ENCODE assay signal across 8 mouse cellular contexts in the genomic region with DNA sequence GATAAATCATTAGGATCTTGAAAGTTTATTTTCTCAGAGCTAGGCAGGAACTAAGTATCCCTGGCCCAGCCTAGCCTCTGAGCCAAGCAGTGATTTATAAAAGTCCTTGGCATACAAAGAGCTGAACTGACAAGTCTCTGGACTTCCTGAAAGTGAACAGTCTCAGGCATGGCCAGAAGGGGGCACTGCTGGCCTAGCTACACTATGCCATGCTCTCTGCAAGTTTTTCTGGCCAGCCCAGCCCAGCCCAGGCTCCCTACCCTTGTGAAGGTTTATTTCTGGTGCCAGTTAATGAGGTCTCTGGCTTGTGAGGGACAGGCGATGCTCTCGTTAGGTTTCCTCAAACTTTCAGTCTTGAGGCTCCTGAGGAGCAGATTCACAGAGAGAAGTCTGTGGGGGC.
A peak's percentile ranks its signal among the peaks of the same experiment; 100 is the strongest.
DNase-seq lines count a peak whose midpoint lies in the region; ATAC-seq and TF ChIP-seq lines count a peak whose summit lies in the region.

No protein-coding gene starts in this region.

- 31% methylated on average over 2 of the region's 2 CpGs for WGBS in forebrain, embryonic 10.5 days
- 17% methylated on average over 2 of the region's 2 CpGs for WGBS in forebrain, embryonic 12.5 days
- 46% methylated on average over 2 of the region's 2 CpGs for WGBS in intestine, postnatal 0 days
- 30% methylated on average over 2 of the region's 2 CpGs for WGBS in midbrain, embryonic 14.5 days

- no peaks in the 10 kb centered on the region for H3K9me3 ChIP-seq in forebrain, embryonic 10.5 days
- H3K9me3 ChIP-seq in forebrain, embryonic 12.5 days = no peaks in the 10 kb centered on the region
- no peaks in the 10 kb centered on the region for H3K9me3 ChIP-seq in intestine, postnatal 0 days (ENCODE audit: control insufficient read depth)
- H3K9me3 ChIP-seq in midbrain, embryonic 14.5 days (ENCODE audit: control insufficient read depth, low read length) = no peaks in the 10 kb centered on the region

- intact Hi-C loops in left cerebral cortex, postnatal 25 days (cut with DNase I) = loop anchor here (1.0 to 5.0 kb wide), 2 partner anchors 67 to 420 kb away; no protein-coding TSS in a partner anchor

- H3K4me2 ChIP-seq in forebrain, embryonic 12.5 days = no peak overlapping the region
- H3K4me2 ChIP-seq in intestine, postnatal 0 days (replicated peaks; ENCODE audit: low read depth) = no peak overlapping the region
- no peak overlapping the region for H3K4me2 ChIP-seq in midbrain, embryonic 14.5 days (ENCODE audit: low read length)

- 0 out of 2 replicates have a peak overlapping the region, but pooled peaks have one; percentile 21 for H3K27ac ChIP-seq in forebrain, embryonic 10.5 days
- H3K27ac ChIP-seq in forebrain, embryonic 12.5 days = no peak overlapping the region
- H3K27ac ChIP-seq in intestine, postnatal 0 days (ENCODE audit: low read depth, low read length) = no peak overlapping the region; the same call in 1 of the 2 replicates
- H3K27ac ChIP-seq in midbrain, embryonic 14.5 days (replicated peaks; ENCODE audit: low read depth, low read length) = no peak overlapping the region

- H3K27me3 ChIP-seq in forebrain, embryonic 10.5 days (ENCODE audit: poor library complexity, severe bottlenecking) = no peaks in the 10 kb centered on the region
- no peaks in the 10 kb centered on the region for H3K27me3 ChIP-seq in forebrain, embryonic 12.5 days
- no peaks in the 10 kb centered on the region for H3K27me3 ChIP-seq in intestine, postnatal 0 days (replicated peaks; ENCODE audit: control insufficient read depth, insufficient read depth, low read length)
- no peaks in the 10 kb centered on the region for H3K27me3 ChIP-seq in midbrain, embryonic 14.5 days (ENCODE audit: control insufficient read depth, insufficient read depth, low read length)

- H3K9ac ChIP-seq in forebrain, embryonic 12.5 days = no peak overlapping the region
- H3K9ac ChIP-seq in intestine, postnatal 0 days (ENCODE audit: low read depth, low read length) = no peak overlapping the region
- no peak overlapping the region for H3K9ac ChIP-seq in midbrain, embryonic 14.5 days (replicated peaks; ENCODE audit: low read length)

- no peak overlapping the region for H3K4me3 ChIP-seq in forebrain, embryonic 10.5 days
- no peak overlapping the region for H3K4me3 ChIP-seq in forebrain, embryonic 12.5 days (replicated peaks)
- no peak overlapping the region for H3K4me3 ChIP-seq in intestine, postnatal 0 days (ENCODE audit: low read depth, low read length)
- no peak overlapping the region for H3K4me3 ChIP-seq in midbrain, embryonic 14.5 days (replicated peaks; ENCODE audit: low read depth, low read length)

- DNase-seq in forebrain, embryonic 10.5 days (ENCODE audit: extremely low spot score, low spot score) = peak; percentile 76
- DNase-seq in embryo, embryonic 10 days (ENCODE audit: low spot score) = peak; percentile 94
- peak; percentile 87 to 92 for DNase-seq in left cerebral cortex, postnatal 25 days (ENCODE audit: low spot score in 2 of 2)
- peak; percentile 82 for DNase-seq in midbrain, embryonic 14.5 days
- DNase-seq in spleen, postnatal 36 days (ENCODE audit: low spot score in 2 of 2) = peak; percentile 66 to 70

- H3K36me3 ChIP-seq in forebrain, embryonic 10.5 days (replicated peaks) = peaks cover 54% of the 10 kb centered on the region
- H3K36me3 ChIP-seq in forebrain, embryonic 12.5 days (replicated peaks) = peaks cover 46% of the 10 kb centered on the region
- peaks cover 45% of the 10 kb centered on the region for H3K36me3 ChIP-seq in intestine, postnatal 0 days (ENCODE audit: control insufficient read depth, insufficient read depth)
- H3K36me3 ChIP-seq in midbrain, embryonic 14.5 days (ENCODE audit: control insufficient read depth, insufficient read depth, low read length) = peaks cover 60% of the 10 kb centered on the region

- TF ChIP-seq CTCF in intestine, postnatal 0 days (IDR thresholded peaks at IDR 0.05; ENCODE audit: low read depth) = peak; percentile 95

- ATAC-seq in forebrain, embryonic 12.5 days (ENCODE audit: low FRiP score) = no peak
- peak; percentile 54 for ATAC-seq in granulocyte monocyte progenitor cell, adult 5-6 weeks (replicated peaks; ENCODE audit: poor library complexity, severe bottlenecking)
- ATAC-seq in intestine, postnatal 0 days = no peak
- peak; percentile 18; the same call in 1 of the 2 replicates for ATAC-seq in midbrain, embryonic 14.5 days (ENCODE audit: low FRiP score, low TSS enrichment)

- peaks cover 47% of the 10 kb centered on the region for H3K4me1 ChIP-seq in forebrain, embryonic 10.5 days
- H3K4me1 ChIP-seq in forebrain, embryonic 12.5 days = peaks cover 46% of the 10 kb centered on the region
- H3K4me1 ChIP-seq in intestine, postnatal 0 days (replicated peaks; ENCODE audit: control insufficient read depth, insufficient read depth, low read length) = peaks cover 9% of the 10 kb centered on the region; the same call in 1 of the 2 replicates
- peaks cover 18% of the 10 kb centered on the region for H3K4me1 ChIP-seq in midbrain, embryonic 14.5 days (ENCODE audit: control insufficient read depth, insufficient read depth, low read length)

Comparison
In these comparisons a context has a peak if more than half of its experiments do, and no peak if none do; other contexts are left out.
1. ATAC-seq: peak in granulocyte monocyte progenitor cell, adult 5-6 weeks (single experiment) and midbrain, embryonic 14.5 days (single experiment); none in forebrain, embryonic 12.5 days (single experiment) and intestine, postnatal 0 days (single experiment).
2. Peak in every context shown above with its lines, with median percentiles within 50 percentile points of each other: DNase-seq.